Mouse (Mus musculus) spleen, adult 2 months (tissue): ENCODE results near the gene Pnp.

Experiments used
- CTCF ChIP-seq: fragments of 200-500 bp; IDR thresholded peaks from 2 replicates; pipeline ENCODE4 v1.5.1; 2011; ENCODE audit warnings: mild to moderate bottlenecking, inconsistent platforms; ENCODE audit not compliant: insufficient read depth, insufficient read length, insufficient replicate concordance; ENCODE audit errors: extremely low read depth
- POLR2A ChIP-seq: fragments of 200-500 bp; IDR thresholded peaks from 2 replicates; pipeline ENCODE4 v1.6.1; 2011; ENCODE audit warnings: low read depth, low read length, inconsistent platforms

- no peak for TF ChIP-seq POLR2A
- TF ChIP-seq CTCF = no peak
Measured at GRCm38 (mm10) chr14:50987668-50988067, 56.8 kb downstream of the Pnp start.
